Mouse (Mus musculus) hematopoietic stem cell, adult 5-6 weeks (primary cell): ENCODE results near the gene Rcc1. TPM values are rescaled to one million over a fixed set of nuclear protein-coding genes. Genes with fewer than 3 reads are reported as not detected.
"Not testable (repeated sequence)": the region's sequence is repeated elsewhere in the genome, so short reads cannot be mapped to it uniquely, and the experiment has no call there.

Experiments used
- ATAC-seq, 2 experiments: fragments of 125-278 bp in 1 of 2; replicated peaks in 1 of 2; 2 replicates each; pipeline ENCODE4 v1.8.0; 2016 to 2017; ENCODE audit warnings: inconsistent platforms in 2 of 2, mild to moderate bottlenecking in 2 of 2, moderate number of reproducible peaks in 2 of 2, low read depth in 1 of 2, moderate TSS enrichment in 1 of 2; ENCODE audit not compliant: low FRiP score in 2 of 2, poor library complexity in 2 of 2, severe bottlenecking in 2 of 2, insufficient read depth in 1 of 2, low TSS enrichment in 1 of 2
- total RNA-seq: library from RNA; stranded (forward); fragments of 172-1452, 232-1000 nt; gene quantifications from 2 replicates; pipeline ENCODE4 v1.2.3, GENCODE M21; 2017

Gene Rcc1
- total RNA-seq, 1 experiment from 2014 or later, result 32.0 TPM

- no peak for ATAC-seq
Observed at GRCm38 (mm10) chr4:132301965-132302938, 51.2 kb downstream of the Rcc1 start.

- ATAC-seq, result no peak
Observed at GRCm38 (mm10) chr4:132301486-132301885, 51.9 kb downstream of the Rcc1 start.

- no peak for ATAC-seq
Observed at GRCm38 (mm10) chr4:132299849-132300248, 53.6 kb downstream of the Rcc1 start.

GRCm38 (mm10) chr4:132295696-132296390 lies 57.6 kb downstream of the Rcc1 start:
- ATAC-seq, result no peak

GRCm38 (mm10) chr4:132293682-132294240 lies 59.6 kb downstream of the Rcc1 start:
- ATAC-seq, result no peak

- ATAC-seq, result no peak
Observed at GRCm38 (mm10) chr4:132292988-132293387, 60.4 kb downstream of the Rcc1 start.

- no peak for ATAC-seq
Observed at GRCm38 (mm10) chr4:132291624-132292335, 61.6 kb downstream of the Rcc1 start.

- ATAC-seq, result no peak
Observed at GRCm38 (mm10) chr4:132291056-132291455, 62.3 kb downstream of the Rcc1 start.

- ATAC-seq, result not testable (repeated sequence)
Observed at GRCm38 (mm10) chr4:132288840-132289239, 64.6 kb downstream of the Rcc1 start.

Other genes starting within 250 kb of the Rcc1 start
- gene Oprd1, start 209.1 kb downstream of the Rcc1 start, total RNA-seq, result 0.06 TPM in 1 of 2 replicates, not detected in the other
- gene Ythdf2, start 141.3 kb downstream of the Rcc1 start, total RNA-seq, result 77.9 and 81.3 TPM in 2 replicates
- gene Gmeb1, start 92.0 kb downstream of the Rcc1 start, total RNA-seq, result 25.0 and 31.9 TPM in 2 replicates
- 21.3 and 44.1 TPM in 2 replicates for gene Taf12, start 79.2 kb downstream of the Rcc1 start, total RNA-seq
- gene Rab42, start 50.2 kb downstream of the Rcc1 start, total RNA-seq, result not detected in 2 replicates
- 46.6 and 48.4 TPM in 2 replicates for gene Trnau1ap, start 24.1 kb downstream of the Rcc1 start, total RNA-seq
- 11.9 and 22.6 TPM in 2 replicates for gene Phactr4, start 68.9 kb upstream of the Rcc1 start, total RNA-seq
- 9.3 and 16.6 TPM in 2 replicates for gene Med18, start 110.3 kb upstream of the Rcc1 start, total RNA-seq
- gene Sesn2, start 156.9 kb upstream of the Rcc1 start, total RNA-seq, result 3.9 and 4.0 TPM in 2 replicates
- gene Atpif1, start 180.1 kb upstream of the Rcc1 start, total RNA-seq, result 937 and 1,217 TPM in 2 replicates
- 354 and 422 TPM in 2 replicates for gene Dnajc8, start 181.9 kb upstream of the Rcc1 start, total RNA-seq
- 7.7 and 16.6 TPM in 2 replicates for gene Ptafr, start 210.5 kb upstream of the Rcc1 start, total RNA-seq